Mouse (Mus musculus) stomach, postnatal 0 days (tissue): ENCODE measurements around the gene Gm17622.

Source experiments
- CTCF ChIP-seq: IDR thresholded peaks from 2 replicates; pipeline ENCODE4 v1.5.1; 2016; ENCODE audit warnings: antibody characterized with exemption, low read depth, mild to moderate bottlenecking, moderate library complexity
- EP300 ChIP-seq: optimal IDR thresholded peaks from 2 replicates; pipeline ENCODE3; 2016; ENCODE audit warnings: antibody characterized with exemption

DNA sequence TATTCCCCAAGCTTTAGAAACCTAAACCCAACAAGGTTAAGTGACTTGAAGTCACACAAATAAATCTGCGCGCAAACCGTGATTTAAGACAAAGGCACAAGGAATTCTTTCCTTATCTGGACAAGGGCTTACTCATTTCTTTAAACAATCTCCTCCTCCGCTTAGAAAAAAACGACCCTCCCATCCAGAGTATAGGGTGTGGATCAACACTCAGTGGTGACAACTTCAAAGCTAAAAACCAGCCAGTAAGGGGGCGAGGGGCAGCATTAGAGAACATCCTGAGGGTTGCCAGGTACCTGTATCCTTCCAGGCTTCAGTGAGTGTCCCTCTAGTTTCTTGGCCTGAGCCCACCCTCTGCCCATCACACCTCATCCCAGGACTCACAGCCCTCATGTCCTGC, 20.0 kb upstream of the Gm17622 start:
- TF ChIP-seq CTCF (no peak), EP300 (no peak)
